Mouse (Mus musculus): Measurements from ENCODE around the gene Rnf215. TPM values are rescaled to one million over a fixed set of nuclear protein-coding genes. Genes with fewer than 3 reads are reported as not detected.
A peak's percentile ranks its signal among the peaks of the same experiment; 100 is the strongest.

Gene Rnf215
- polyA plus RNA-seq, 1 experiment from 2014 or later: 29.7 TPM

- DNase-seq (ENCODE audit: low spot score): no peak
- Histone ChIP-seq H3K27ac (ENCODE audit: low read depth, low read length) (no peak overlapping the region), H3K9me3 (ENCODE audit: control insufficient read depth, low read length) (no peaks in the 10 kb centered on the region), H3K4me3 (ENCODE audit: low read depth, low read length) (peak overlapping the region; percentile 61), H3K4me1 (ENCODE audit: control insufficient read depth, insufficient read depth, low read length) (no peaks in the 10 kb centered on the region; the same call in 1 of the 2 replicates), H3K27me3 (ENCODE audit: control insufficient read depth, insufficient read depth, low read length) (no peaks in the 10 kb centered on the region; the same call in 1 of the 2 replicates), H3K4me2 (ENCODE audit: low read depth) (peak overlapping the region; percentile 97), H3K36me3 (ENCODE audit: control insufficient read depth, insufficient read depth, low read length) (no peaks in the 10 kb centered on the region), H3K9ac (ENCODE audit: low read length) (no peak overlapping the region)
- no peak for ATAC-seq (ENCODE audit: insufficient read depth, low FRiP score, low TSS enrichment)
- WGBS: 45% methylated on average over 3 of the region's 3 CpGs
Measured at GRCm38 (mm10) chr11:4117372-4118071, 17.5 kb upstream of the Rnf215 start.

- DNase-seq (ENCODE audit: low spot score) (peak; percentile 73), ATAC-seq (ENCODE audit: insufficient read depth, low FRiP score, low TSS enrichment) (peak; percentile 73; the same call in 1 of the 2 replicates)
- H3K27me3 ChIP-seq (ENCODE audit: control insufficient read depth, insufficient read depth, low read length): no peaks in the 10 kb centered on the region; the same call in 1 of the 2 replicates
- H3K36me3 ChIP-seq (ENCODE audit: control insufficient read depth, insufficient read depth, low read length): no peaks in the 10 kb centered on the region
- H3K4me1 ChIP-seq (ENCODE audit: control insufficient read depth, insufficient read depth, low read length): no peaks in the 10 kb centered on the region; the same call in 1 of the 2 replicates
- peak overlapping the region; percentile 74 for H3K9ac ChIP-seq (ENCODE audit: low read length)
- WGBS: 3% methylated on average over 41 of the region's 41 CpGs
- H3K27ac ChIP-seq (ENCODE audit: low read depth, low read length): no peak overlapping the region
- peak overlapping the region; percentile 97 for H3K4me2 ChIP-seq (ENCODE audit: low read depth)
- peak overlapping the region; percentile 61 for H3K4me3 ChIP-seq (ENCODE audit: low read depth, low read length)
- no peaks in the 10 kb centered on the region for H3K9me3 ChIP-seq (ENCODE audit: control insufficient read depth, low read length)
Measured at GRCm38 (mm10) chr11:4118081-4118921, 16.7 kb upstream of the Rnf215 start.

GRCm38 (mm10) chr11:4119635-4120034 lies 15.4 kb upstream of the Rnf215 start:
- Histone ChIP-seq H3K27ac (ENCODE audit: low read depth, low read length) (no peak overlapping the region), H3K4me1 (ENCODE audit: control insufficient read depth, insufficient read depth, low read length) (no peaks in the 10 kb centered on the region; the same call in 1 of the 2 replicates), H3K36me3 (ENCODE audit: control insufficient read depth, insufficient read depth, low read length) (no peaks in the 10 kb centered on the region), H3K27me3 (ENCODE audit: control insufficient read depth, insufficient read depth, low read length) (no peaks in the 10 kb centered on the region; the same call in 1 of the 2 replicates), H3K4me2 (ENCODE audit: low read depth) (no peak overlapping the region), H3K4me3 (ENCODE audit: low read depth, low read length) (no peak overlapping the region), H3K9ac (ENCODE audit: low read length) (no peak overlapping the region), H3K9me3 (ENCODE audit: control insufficient read depth, low read length) (no peaks in the 10 kb centered on the region)
- ATAC-seq (ENCODE audit: insufficient read depth, low FRiP score, low TSS enrichment) (no peak), DNase-seq (ENCODE audit: low spot score) (no peak)
- 78% methylated on average over 5 of the region's 5 CpGs for WGBS

- WGBS: 79% methylated on average over 3 of the region's 3 CpGs
- Histone ChIP-seq H3K9ac (ENCODE audit: low read length) (no peak overlapping the region), H3K36me3 (ENCODE audit: control insufficient read depth, insufficient read depth, low read length) (no peaks in the 10 kb centered on the region), H3K9me3 (ENCODE audit: control insufficient read depth, low read length) (no peaks in the 10 kb centered on the region), H3K4me1 (ENCODE audit: control insufficient read depth, insufficient read depth, low read length) (no peaks in the 10 kb centered on the region; the same call in 1 of the 2 replicates), H3K4me3 (ENCODE audit: low read depth, low read length) (no peak overlapping the region), H3K4me2 (ENCODE audit: low read depth) (no peak overlapping the region), H3K27ac (ENCODE audit: low read depth, low read length) (no peak overlapping the region), H3K27me3 (ENCODE audit: control insufficient read depth, insufficient read depth, low read length) (no peaks in the 10 kb centered on the region; the same call in 1 of the 2 replicates)
- DNase-seq (ENCODE audit: low spot score) (no peak), ATAC-seq (ENCODE audit: insufficient read depth, low FRiP score, low TSS enrichment) (no peak)
Measured at GRCm38 (mm10) chr11:4121691-4122090, 13.3 kb upstream of the Rnf215 start.

- DNase-seq (ENCODE audit: low spot score): no peak
- H3K4me1 ChIP-seq (ENCODE audit: control insufficient read depth, insufficient read depth, low read length): no peaks in the 10 kb centered on the region; the same call in 1 of the 2 replicates
- no peaks in the 10 kb centered on the region for H3K36me3 ChIP-seq (ENCODE audit: control insufficient read depth, insufficient read depth, low read length)
- no peak overlapping the region for H3K9ac ChIP-seq (ENCODE audit: low read length)
- no peak for ATAC-seq (ENCODE audit: insufficient read depth, low FRiP score, low TSS enrichment)
- H3K9me3 ChIP-seq (ENCODE audit: control insufficient read depth, low read length): no peaks in the 10 kb centered on the region
- no peak overlapping the region for H3K4me2 ChIP-seq (ENCODE audit: low read depth)
- no peak overlapping the region for H3K27ac ChIP-seq (ENCODE audit: low read depth, low read length)
- no peak overlapping the region for H3K4me3 ChIP-seq (ENCODE audit: low read depth, low read length)
- 88% methylated on average over 5 of the region's 5 CpGs for WGBS
- H3K27me3 ChIP-seq (ENCODE audit: control insufficient read depth, insufficient read depth, low read length): no peaks in the 10 kb centered on the region; the same call in 1 of the 2 replicates
Measured at GRCm38 (mm10) chr11:4122226-4122625, 12.8 kb upstream of the Rnf215 start.

- H3K9ac ChIP-seq (ENCODE audit: low read length): no peak within 1 kb of the TSS
- 84% methylated on average over 10 of the region's 10 CpGs for WGBS
- no peaks in the 10 kb centered on the region for H3K36me3 ChIP-seq (ENCODE audit: control insufficient read depth, insufficient read depth, low read length)
- no peaks in the 10 kb centered on the region for H3K9me3 ChIP-seq (ENCODE audit: control insufficient read depth, low read length)
- H3K4me1 ChIP-seq (ENCODE audit: control insufficient read depth, insufficient read depth, low read length): no peaks in the 10 kb centered on the region; the same call in 1 of the 2 replicates
- H3K27me3 ChIP-seq (ENCODE audit: control insufficient read depth, insufficient read depth, low read length): no peaks in the 10 kb centered on the region; the same call in 1 of the 2 replicates
- no peak within 1 kb of the TSS for H3K4me3 ChIP-seq (ENCODE audit: low read depth, low read length)
- DNase-seq (ENCODE audit: low spot score): no peak
- H3K4me2 ChIP-seq (ENCODE audit: low read depth): no peak within 1 kb of the TSS
- no peak within 1 kb of the TSS for H3K27ac ChIP-seq (ENCODE audit: low read depth, low read length)
- ATAC-seq (ENCODE audit: insufficient read depth, low FRiP score, low TSS enrichment): no peak
Measured at GRCm38 (mm10) chr11:4122742-4123579, 12.0 kb upstream of the Rnf215 start, which contains the start of gene Sec14l2. Gene Sec14l2, minus strand, starts transcription at chr11:4123415.

- no peaks in the 10 kb centered on the region for H3K36me3 ChIP-seq (ENCODE audit: control insufficient read depth, insufficient read depth, low read length)
- no peak for DNase-seq (ENCODE audit: low spot score)
- H3K27me3 ChIP-seq (ENCODE audit: control insufficient read depth, insufficient read depth, low read length): no peaks in the 10 kb centered on the region
- H3K4me3 ChIP-seq (ENCODE audit: low read depth, low read length): no peak overlapping the region
- no peak overlapping the region for H3K9ac ChIP-seq (ENCODE audit: low read length)
- H3K27ac ChIP-seq (ENCODE audit: low read depth, low read length): no peak overlapping the region
- ATAC-seq (ENCODE audit: insufficient read depth, low FRiP score, low TSS enrichment): no peak
- H3K4me2 ChIP-seq (ENCODE audit: low read depth): no peak overlapping the region
- 60% methylated on average over 5 of the region's 5 CpGs for WGBS
- no peaks in the 10 kb centered on the region for H3K9me3 ChIP-seq (ENCODE audit: control insufficient read depth, low read length)
- H3K4me1 ChIP-seq (ENCODE audit: control insufficient read depth, insufficient read depth, low read length): no peaks in the 10 kb centered on the region
Measured at GRCm38 (mm10) chr11:4123922-4124321, 11.1 kb upstream of the Rnf215 start.

GRCm38 (mm10) chr11:4127059-4127458 lies 7.9 kb upstream of the Rnf215 start:
- no peak overlapping the region for H3K9ac ChIP-seq (ENCODE audit: low read length)
- no peak for ATAC-seq (ENCODE audit: insufficient read depth, low FRiP score, low TSS enrichment)
- no peaks in the 10 kb centered on the region for H3K27me3 ChIP-seq (ENCODE audit: control insufficient read depth, insufficient read depth, low read length)
- H3K36me3 ChIP-seq (ENCODE audit: control insufficient read depth, insufficient read depth, low read length): no peaks in the 10 kb centered on the region
- H3K27ac ChIP-seq (ENCODE audit: low read depth, low read length): no peak overlapping the region
- no peak overlapping the region for H3K4me2 ChIP-seq (ENCODE audit: low read depth)
- no peaks in the 10 kb centered on the region for H3K9me3 ChIP-seq (ENCODE audit: control insufficient read depth, low read length)
- no peaks in the 10 kb centered on the region for H3K4me1 ChIP-seq (ENCODE audit: control insufficient read depth, insufficient read depth, low read length)
- no peak overlapping the region for H3K4me3 ChIP-seq (ENCODE audit: low read depth, low read length)
- DNase-seq (ENCODE audit: low spot score): no peak
- 83% methylated on average over 1 of the region's 1 CpGs for WGBS
